Mouse (Mus musculus) MEL (cell line): Measurements from ENCODE around the gene Ccdc183.

Experiments
- E2F4 ChIP-seq: IDR thresholded peaks from 2 replicates; pipeline ENCODE4 v1.6.1; 2011; ENCODE audit warnings: low read depth, low read length, improper control_type of control experiment, borderline replicate concordance
- EP300 ChIP-seq, 2 experiments: IDR thresholded peaks; 2 replicates each; pipeline ENCODE4 v1.6.1; 2011; ENCODE audit warnings: improper control_type of control experiment in 2 of 2, low read length in 2 of 2, low read depth in 1 of 2, mild to moderate bottlenecking in 1 of 2
- GABPA ChIP-seq: IDR thresholded peaks from 2 replicates; pipeline ENCODE4 v1.6.1; 2012; ENCODE audit warnings: low read depth, mild to moderate bottlenecking, inconsistent platforms, low read length, improper control_type of control experiment, moderate library complexity
- GATA1 ChIP-seq: IDR thresholded peaks from 2 replicates; pipeline ENCODE4 v1.6.1; 2011; ENCODE audit warnings: low read depth, low read length, improper control_type of control experiment
- HCFC1 ChIP-seq: IDR thresholded peaks from 2 replicates; pipeline ENCODE4 v1.6.1; 2012; ENCODE audit warnings: low read depth, mild to moderate bottlenecking, inconsistent platforms, low read length, improper control_type of control experiment, moderate library complexity
- MAX ChIP-seq: IDR thresholded peaks from 2 replicates; pipeline ENCODE4 v1.6.1; 2011; ENCODE audit warnings: low read length, improper control_type of control experiment
- MEF2A ChIP-seq: IDR thresholded peaks from 2 replicates; pipeline ENCODE4 v1.6.1; 2014; ENCODE audit warnings: low read depth, mild to moderate bottlenecking, inconsistent platforms, low read length, improper control_type of control experiment; ENCODE audit not compliant: poor library complexity, insufficient replicate concordance, severe bottlenecking; ENCODE audit errors: extremely low read depth
- MXI1 ChIP-seq: IDR thresholded peaks from 2 replicates; pipeline ENCODE4 v1.6.1; 2011; ENCODE audit warnings: mild to moderate bottlenecking, low read depth, low read length, improper control_type of control experiment
- POLR2A ChIP-seq, 2 experiments: IDR thresholded peaks; 2 replicates each; pipeline ENCODE4 v1.6.1; 2011 to 2012; ENCODE audit warnings: low read length in 2 of 2, mild to moderate bottlenecking in 2 of 2, control low read depth in 1 of 2, improper control_type of control experiment in 1 of 2, low read depth in 1 of 2, moderate library complexity in 1 of 2; ENCODE audit not compliant: control insufficient read depth in 1 of 2, insufficient read depth in 1 of 2, poor library complexity in 1 of 2
- POLR2AphosphoS2 ChIP-seq: IDR thresholded peaks from 2 replicates; pipeline ENCODE4 v1.6.1; 2011; ENCODE audit warnings: low read length, improper control_type of control experiment
- SIN3A ChIP-seq: IDR thresholded peaks from 2 replicates; pipeline ENCODE4 v1.6.1; 2012; ENCODE audit warnings: low read length, improper control_type of control experiment, inconsistent platforms
- USF1 ChIP-seq: IDR thresholded peaks from 2 replicates; pipeline ENCODE4 v1.6.1; 2014; ENCODE audit warnings: low read depth, mild to moderate bottlenecking, inconsistent platforms, low read length, improper control_type of control experiment, moderate library complexity
- ZNF384 ChIP-seq: IDR thresholded peaks from 2 replicates; pipeline ENCODE4 v1.6.1; 2012; ENCODE audit warnings: low read depth, mild to moderate bottlenecking, inconsistent platforms, low read length, improper control_type of control experiment

GRCm38 (mm10) chr2:25579737-25580460 lies 37.6 kb downstream of the Ccdc183 start:
- TF ChIP-seq MAX: no peak
- TF ChIP-seq MEF2A: no peak
- TF ChIP-seq POLR2A (IDR thresholded peaks at IDR 0.05; ENCODE audit: control insufficient read depth in 1 of 2, insufficient read depth in 1 of 2, low read depth in 1 of 2, low read length in 2 of 2, poor library complexity in 1 of 2): no peak
- TF ChIP-seq GATA1: no peak
- TF ChIP-seq MXI1: no peak
- no peak for TF ChIP-seq GABPA
- no peak for TF ChIP-seq ZNF384
- no peak for TF ChIP-seq E2F4
- no peak for TF ChIP-seq SIN3A
- no peak for TF ChIP-seq HCFC1
- no peak for TF ChIP-seq EP300 (IDR thresholded peaks at IDR 0.05; ENCODE audit: low read depth in 1 of 2, low read length in 2 of 2)
- TF ChIP-seq POLR2AphosphoS2: no peak
- TF ChIP-seq USF1: no peak
